ENCODE assay signal across 28 mouse cellular contexts in genomic region chr3:60941451-60941850, GRCm38 (mm10).
"Had no signal": no experiment of that assay in that cellular context is flagged by ENCODE, and none has a peak within 500 bp of the region (broad histone marks: within the 10 kb centered on the region; RNA-seq: fewer than 3 reads in every experiment).

No protein-coding gene starts in this region.

- H3K36me3 ChIP-seq: embryonic facial prominence, embryonic 10.5 days; embryonic facial prominence, embryonic 12.5 days; embryonic facial prominence, embryonic 13.5 days; embryonic facial prominence, embryonic 15.5 days; forebrain, embryonic 10.5 days; forebrain, embryonic 12.5 days; forebrain, embryonic 15.5 days had no signal

- H3K9ac ChIP-seq: embryonic facial prominence, embryonic 12.5 days; embryonic facial prominence, embryonic 13.5 days; embryonic facial prominence, embryonic 15.5 days; forebrain, embryonic 12.5 days; forebrain, embryonic 13.5 days; forebrain, embryonic 15.5 days; forebrain, postnatal 0 days had no signal

- H3K4me2 ChIP-seq: embryonic facial prominence, embryonic 12.5 days; embryonic facial prominence, embryonic 13.5 days; embryonic facial prominence, embryonic 15.5 days; forebrain, embryonic 12.5 days; forebrain, embryonic 13.5 days; forebrain, embryonic 15.5 days had no signal

- H3K4me3 ChIP-seq: embryonic facial prominence, embryonic 10.5 days; embryonic facial prominence, embryonic 12.5 days; embryonic facial prominence, embryonic 13.5 days; embryonic facial prominence, embryonic 15.5 days; erythroblast, embryonic 14.5 days; forebrain, embryonic 10.5 days; forebrain, embryonic 12.5 days; forebrain, embryonic 13.5 days; forebrain, embryonic 15.5 days; gastrocnemius, adult 2 months; heart, adult 2 months had no signal

- DNase-seq: cerebellum, adult 8-10 months; cerebellum, adult 9-10 months; cerebellum, adult 9-11 months; cerebellum, postnatal 10 days; cerebellum, postnatal 14 days; cerebellum, postnatal 25 days; cerebellum, postnatal 36 days; embryo, embryonic 11 days; forebrain, postnatal 0 days; gastrocnemius, adult 2 months; gastrocnemius, postnatal 10 days; gastrocnemius, postnatal 14 days; gastrocnemius, postnatal 25 days; gastrocnemius, postnatal 36 days; heart, adult 11 months; heart, adult 18-20 months; heart, adult 2 months had no signal

- H3K4me1 ChIP-seq: embryonic facial prominence, embryonic 10.5 days; embryonic facial prominence, embryonic 12.5 days; embryonic facial prominence, embryonic 13.5 days; embryonic facial prominence, embryonic 15.5 days; forebrain, embryonic 10.5 days; forebrain, embryonic 12.5 days; forebrain, embryonic 13.5 days; forebrain, embryonic 15.5 days had no signal

- ATAC-seq: forebrain, embryonic 13.5 days; forebrain, embryonic 14.5 days; forebrain, embryonic 15.5 days; forebrain, embryonic 16.5 days; forebrain, postnatal 0 days had no signal

- H3K9me3 ChIP-seq: embryonic facial prominence, embryonic 10.5 days; embryonic facial prominence, embryonic 12.5 days; embryonic facial prominence, embryonic 13.5 days; embryonic facial prominence, embryonic 15.5 days; forebrain, embryonic 10.5 days; forebrain, embryonic 12.5 days; forebrain, embryonic 13.5 days; forebrain, embryonic 15.5 days had no signal

- H3K27ac ChIP-seq: embryonic facial prominence, embryonic 10.5 days; embryonic facial prominence, embryonic 12.5 days; embryonic facial prominence, embryonic 13.5 days; embryonic facial prominence, embryonic 15.5 days; forebrain, embryonic 10.5 days; forebrain, embryonic 12.5 days; forebrain, embryonic 13.5 days; forebrain, embryonic 15.5 days; gastrocnemius, adult 2 months; heart, adult 2 months had no signal

- H3K27me3 ChIP-seq: embryonic facial prominence, embryonic 12.5 days; embryonic facial prominence, embryonic 13.5 days; embryonic facial prominence, embryonic 15.5 days; forebrain, embryonic 12.5 days; forebrain, embryonic 13.5 days; forebrain, embryonic 15.5 days had no signal
